Mouse (Mus musculus) limb, embryonic 11.5 days (tissue): ENCODE measurements around the gene Eno1. TPM values are rescaled to one million over a fixed set of nuclear protein-coding genes. Genes with fewer than 3 reads are reported as not detected.
"Not testable (repeated sequence)": the region's sequence is repeated elsewhere in the genome, so short reads cannot be mapped to it uniquely, and the experiment has no call there.

ENCODE experiments used
- ATAC-seq: fragments of 200-750 bp; cut with Nextera tagmentation; 2 replicates; pipeline ENCODE4 v1.8.0; 2017; ENCODE audit warnings: low read depth; ENCODE audit not compliant: insufficient number of reproducible peaks, low FRiP score, low TSS enrichment
- DNase-seq: peaks from one replicate; pipeline ENCODE4 v3.0.0-alpha.2; 2015; ENCODE audit warnings: low spot score
- H3K27ac ChIP-seq: fragments of 300-500 bp; sonication (generic); replicated peaks from 2 replicates; pipeline ENCODE4 v1.5.1; 2014; ENCODE audit warnings: low read depth, mild to moderate bottlenecking, low read length
- H3K27me3 ChIP-seq: fragments of 300-500 bp; sonication (generic); 2 replicates; pipeline ENCODE4 v1.6.1; 2014; ENCODE audit warnings: mild to moderate bottlenecking, low read length, mixed read lengths; ENCODE audit not compliant: control insufficient read depth, insufficient read depth
- H3K36me3 ChIP-seq: fragments of 300-500 bp; sonication (generic); 2 replicates; pipeline ENCODE4 v1.6.1; 2014; ENCODE audit warnings: mild to moderate bottlenecking, low read length, moderate library complexity, mixed read lengths; ENCODE audit not compliant: control insufficient read depth, insufficient read depth
- H3K4me1 ChIP-seq: fragments of 300-500 bp; sonication (generic); 2 replicates; pipeline ENCODE4 v1.6.1; 2014; ENCODE audit warnings: low read length, mixed read lengths; ENCODE audit not compliant: control insufficient read depth, insufficient read depth
- H3K4me2 ChIP-seq: fragments of 300-500 bp; sonication (generic); 2 replicates; pipeline ENCODE4 v1.6.1; 2014; ENCODE audit warnings: low read depth, mild to moderate bottlenecking, moderate library complexity; ENCODE audit not compliant: severe bottlenecking
- H3K4me3 ChIP-seq: fragments of 300-500 bp; sonication (generic); 2 replicates; pipeline ENCODE4 v1.5.1; 2014; ENCODE audit warnings: low read depth, low read length
- H3K9ac ChIP-seq: fragments of 300-500 bp; sonication (generic); 2 replicates; pipeline ENCODE4 v1.6.1; 2014; ENCODE audit warnings: mild to moderate bottlenecking, low read length
- H3K9me3 ChIP-seq: fragments of 300-500 bp; sonication (generic); 2 replicates; pipeline ENCODE4 v1.6.1; 2016; ENCODE audit warnings: low read length; ENCODE audit not compliant: control insufficient read depth
- WGBS: fragments of 180-500 bp; shearing (Covaris S2); extraction: QIAGEN DNeasy Blood & Tissue Kit; methylation state at CpG from one replicate; pipeline ENCODE4 v1.1.7; 2014; 5-methylcytosine and 5-hydroxymethylcytosine counted together
- polyA plus RNA-seq: library from polyadenylated mRNA; unstranded; fragments of >200 nt; fragmentation: Nextera tagmentation; extraction: Ambion mirVana; gene quantifications from 2 replicates; pipeline ENCODE4 v1.2.1, GENCODE M21; 2014

The Eno1 gene
- polyA plus RNA-seq, 1 experiment from 2014 or later, result 2,311 TPM

DNA sequence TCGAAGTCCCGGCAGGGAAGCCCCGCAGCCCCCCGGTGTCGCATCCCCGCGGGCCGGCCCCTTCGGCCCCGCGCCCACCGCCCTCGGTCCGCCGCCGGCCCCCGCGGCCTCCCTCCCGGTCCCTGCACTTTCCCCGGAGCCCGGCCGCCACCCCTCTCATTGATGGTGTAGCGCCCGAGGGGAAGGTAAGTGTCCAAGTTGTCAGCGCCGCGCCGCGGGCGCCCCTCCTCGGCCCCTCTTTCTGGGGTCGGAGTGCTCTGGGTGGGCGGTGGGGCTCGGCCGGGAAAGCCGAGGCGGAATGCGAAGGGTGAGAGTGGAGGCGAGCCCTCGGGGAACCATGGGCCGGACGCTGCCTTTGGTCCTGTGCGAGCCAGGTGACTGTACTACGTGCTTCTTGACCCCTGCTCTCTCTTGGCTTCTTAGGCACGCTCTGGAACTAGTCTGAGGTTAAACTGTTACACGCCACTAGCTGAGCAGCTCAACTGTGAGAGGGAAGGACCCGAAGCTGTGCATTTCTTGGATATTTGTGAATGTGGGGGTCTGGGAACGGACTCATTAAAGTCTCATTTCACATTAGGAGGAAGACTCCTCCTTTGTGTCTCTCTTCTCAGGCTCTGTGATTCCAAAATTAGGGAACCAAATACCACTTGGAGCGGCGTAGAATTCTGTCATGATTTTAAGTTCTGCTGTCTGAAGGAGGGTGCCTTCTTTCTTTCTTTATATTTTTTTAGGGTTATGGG lies 45.5 kb downstream of the Eno1 start:
- Histone ChIP-seq H3K9me3 (no peaks in the 10 kb centered on the region), H3K4me1 (peaks cover 8% of the 10 kb centered on the region), H3K4me2 (peak overlapping the region; percentile 56), H3K4me3 (peak overlapping the region; percentile 99), H3K9ac (peak overlapping the region; percentile 99), H3K36me3 (no peaks in the 10 kb centered on the region), H3K27me3 (no peaks in the 10 kb centered on the region), H3K27ac (peak overlapping the region; percentile 90)
- under 1% methylated on average over 48 of the region's 50 CpGs for WGBS
- peak; percentile 74 for DNase-seq
- peak; percentile 38; the same call in 1 of the 2 replicates for ATAC-seq

DNA sequence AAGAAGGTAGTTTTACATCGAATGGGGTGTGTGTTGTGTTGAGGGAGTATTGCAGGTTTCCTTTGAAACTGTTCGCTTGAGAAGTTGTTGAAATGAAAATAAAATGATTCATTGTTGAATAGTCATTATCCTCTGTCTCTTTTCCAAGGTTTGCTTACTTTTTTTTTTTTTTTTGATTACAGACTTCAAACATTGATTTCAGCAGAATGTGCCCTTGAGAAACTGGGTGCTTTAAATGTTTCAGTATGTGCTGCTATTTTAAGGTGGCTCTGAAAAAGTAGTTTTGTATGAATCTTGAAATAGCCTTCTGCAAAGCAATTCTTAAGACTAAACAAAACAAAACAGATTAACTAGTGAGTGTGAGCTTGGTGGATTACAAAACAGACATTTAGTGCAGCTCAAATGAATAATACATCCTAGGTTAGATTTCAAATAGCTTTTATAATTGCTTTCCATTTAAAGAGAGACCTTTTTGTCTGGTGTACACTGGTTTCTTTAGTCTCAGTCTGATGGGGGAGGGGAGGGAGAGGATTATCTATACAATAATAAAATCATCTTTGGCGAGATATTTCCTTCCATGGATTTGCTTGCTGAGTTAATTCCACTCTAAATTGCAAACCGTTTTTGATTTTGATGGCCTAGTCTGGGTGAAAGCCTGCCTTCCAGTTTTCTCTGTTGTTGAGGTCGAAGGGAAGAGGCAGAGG lies 46.3 kb downstream of the Eno1 start:
- Histone ChIP-seq H3K9ac (peak overlapping the region; percentile 99), H3K4me3 (peak overlapping the region; percentile 99), H3K27ac (no peak overlapping the region), H3K36me3 (no peaks in the 10 kb centered on the region), H3K4me1 (peaks cover 8% of the 10 kb centered on the region), H3K9me3 (no peaks in the 10 kb centered on the region), H3K27me3 (no peaks in the 10 kb centered on the region), H3K4me2 (peak overlapping the region; percentile 56)
- no peak for DNase-seq
- WGBS, result 17% methylated on average over 5 of the region's 5 CpGs
- ATAC-seq, result no peak

- ATAC-seq, result no peak
Measured at GRCm38 (mm10) chr4:150283335-150283638, 46.8 kb downstream of the Eno1 start.

DNA sequence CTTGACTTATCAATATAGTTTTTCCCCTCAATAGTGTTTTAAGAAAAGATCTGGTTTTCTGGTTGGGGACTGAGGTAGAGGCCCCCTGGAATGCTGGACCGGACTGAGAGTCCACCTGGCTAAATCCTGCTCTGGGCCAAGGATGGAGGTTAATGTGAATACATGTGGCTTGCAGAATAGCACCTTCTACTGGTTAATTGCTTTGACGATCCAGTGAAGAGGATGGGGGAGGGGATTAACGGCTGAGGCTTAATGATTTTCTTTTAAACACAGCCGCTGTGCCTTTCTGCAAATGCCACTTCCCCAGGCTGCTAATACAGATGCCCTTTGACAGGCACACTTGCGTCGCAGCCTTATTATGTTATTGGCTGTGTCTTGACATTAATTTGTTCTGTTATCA lies 47.5 kb downstream of the Eno1 start:
- no peaks in the 10 kb centered on the region for H3K27me3 ChIP-seq
- ATAC-seq, result no peak
- no peak for DNase-seq

More at GRCm38 (mm10) chr4:150283335-150283638, 46.8 kb downstream of the Eno1 start:
- DNase-seq, result no peak
- Histone ChIP-seq H3K27ac (no peak overlapping the region), H3K9ac (no peak overlapping the region), H3K4me1 (peaks cover 8% of the 10 kb centered on the region), H3K4me2 (peak overlapping the region; percentile 56), H3K36me3 (no peaks in the 10 kb centered on the region), H3K9me3 (no peaks in the 10 kb centered on the region), H3K27me3 (no peaks in the 10 kb centered on the region), H3K4me3 (peak overlapping the region; percentile 99)
- WGBS, result 11% methylated on average over 2 of the region's 2 CpGs

GRCm38 (mm10) chr4:150286980-150287379 lies 50.5 kb downstream of the Eno1 start:
- Histone ChIP-seq H3K4me3 (no peak overlapping the region), H3K9me3 (no peaks in the 10 kb centered on the region), H3K9ac (no peak overlapping the region), H3K27me3 (no peaks in the 10 kb centered on the region), H3K27ac (no peak overlapping the region), H3K4me1 (peaks cover 8% of the 10 kb centered on the region), H3K36me3 (no peaks in the 10 kb centered on the region), H3K4me2 (no peak overlapping the region)
- DNase-seq (no peak), ATAC-seq (no peak)
- 86% methylated on average over 8 of the region's 8 CpGs for WGBS

More for the DNA sequence above, 47.5 kb downstream of the Eno1 start:
- WGBS, result 5% methylated on average over 6 of the region's 6 CpGs
- Histone ChIP-seq H3K4me2 (peak overlapping the region; percentile 56), H3K36me3 (no peaks in the 10 kb centered on the region), H3K4me1 (peaks cover 8% of the 10 kb centered on the region), H3K9me3 (no peaks in the 10 kb centered on the region), H3K4me3 (peak overlapping the region; percentile 99; the same call in 1 of the 2 replicates), H3K9ac (peak overlapping the region; percentile 32; the same call in 1 of the 2 replicates), H3K27ac (no peak overlapping the region)

DNA sequence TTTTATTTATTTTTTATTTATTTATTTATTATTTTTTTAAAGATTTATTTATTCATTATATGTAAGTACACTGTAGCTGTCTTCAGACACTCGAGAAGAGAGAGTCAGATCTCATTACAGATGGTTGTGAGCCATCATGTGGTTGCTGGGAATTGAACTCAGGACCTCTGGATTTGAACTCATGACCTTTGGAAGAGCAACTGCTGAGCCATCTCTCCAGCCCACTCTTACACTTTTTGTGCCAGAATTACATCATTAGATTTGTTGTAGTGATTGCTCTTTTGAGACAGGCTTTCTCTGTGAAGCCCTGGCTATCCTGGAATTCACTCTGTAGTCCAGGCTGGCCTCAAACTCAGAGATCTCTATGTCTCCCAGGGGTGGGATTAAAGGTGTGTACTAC lies 50.9 kb downstream of the Eno1 start:
- H3K27ac ChIP-seq, H3K4me1 ChIP-seq, H3K9ac ChIP-seq, H3K4me2 ChIP-seq, H3K4me3 ChIP-seq, H3K27me3 ChIP-seq, ATAC-seq, H3K9me3 ChIP-seq, DNase-seq, H3K36me3 ChIP-seq: not testable (repeated sequence)
- WGBS, result 84% methylated on average over 1 of the region's 1 CpGs

- H3K4me2 ChIP-seq, result no peak overlapping the region
- H3K36me3 ChIP-seq, result no peaks in the 10 kb centered on the region; the same call in 1 of the 2 replicates
- H3K4me1 ChIP-seq, result no peaks in the 10 kb centered on the region
- no peak overlapping the region for H3K9ac ChIP-seq
- H3K27me3 ChIP-seq, result no peaks in the 10 kb centered on the region
- H3K27ac ChIP-seq, result no peak overlapping the region
- H3K4me3 ChIP-seq, result no peak overlapping the region
- 88% methylated on average over 3 of the region's 3 CpGs for WGBS
- H3K9me3 ChIP-seq, result 0 out of 2 replicates have a peak, but pooled peaks cover 3% of the 10 kb centered on the region
- DNase-seq, result no peak
- no peak for ATAC-seq
Measured at GRCm38 (mm10) chr4:150291900-150292299, 55.4 kb downstream of the Eno1 start.

DNA sequence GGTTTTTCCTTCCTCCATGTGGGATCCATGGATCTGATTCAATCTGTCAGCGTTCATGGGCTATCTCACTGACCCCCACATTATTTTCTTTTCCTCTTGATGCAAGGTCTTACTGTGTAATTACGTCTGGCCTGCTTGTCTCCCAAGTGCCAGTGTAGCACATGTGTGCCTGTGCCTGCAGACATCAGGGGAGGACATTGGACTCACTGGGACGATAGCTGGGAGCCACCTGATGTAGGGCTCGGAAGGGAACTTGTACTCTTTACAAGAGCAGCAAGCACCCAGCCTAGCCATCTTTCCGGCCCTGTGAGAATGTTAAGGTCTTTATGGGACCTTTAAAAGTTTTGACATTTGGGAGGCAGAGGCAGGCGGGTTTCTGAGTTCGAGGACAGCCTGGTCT lies 58.3 kb downstream of the Eno1 start:
- DNase-seq, result no peak
- no peaks in the 10 kb centered on the region for H3K27me3 ChIP-seq
- no peak overlapping the region for H3K4me3 ChIP-seq
- no peaks in the 10 kb centered on the region; the same call in 1 of the 2 replicates for H3K36me3 ChIP-seq
- H3K4me1 ChIP-seq, result no peaks in the 10 kb centered on the region
- H3K4me2 ChIP-seq, result no peak overlapping the region
- 0 out of 2 replicates have a peak, but pooled peaks cover 3% of the 10 kb centered on the region for H3K9me3 ChIP-seq
- 96% methylated on average over 7 of the region's 7 CpGs for WGBS
- no peak for ATAC-seq
- H3K9ac ChIP-seq, result no peak overlapping the region
- H3K27ac ChIP-seq, result no peak overlapping the region
